Mouse (Mus musculus): ENCODE measurements at regions not wholly inside any gene's neighbourhood (a gene's known extent, or its start where the extent isn't known, plus 50 kb on each side); places are given as distances from the start of the nearest gene placed in this dataset.

DNA sequence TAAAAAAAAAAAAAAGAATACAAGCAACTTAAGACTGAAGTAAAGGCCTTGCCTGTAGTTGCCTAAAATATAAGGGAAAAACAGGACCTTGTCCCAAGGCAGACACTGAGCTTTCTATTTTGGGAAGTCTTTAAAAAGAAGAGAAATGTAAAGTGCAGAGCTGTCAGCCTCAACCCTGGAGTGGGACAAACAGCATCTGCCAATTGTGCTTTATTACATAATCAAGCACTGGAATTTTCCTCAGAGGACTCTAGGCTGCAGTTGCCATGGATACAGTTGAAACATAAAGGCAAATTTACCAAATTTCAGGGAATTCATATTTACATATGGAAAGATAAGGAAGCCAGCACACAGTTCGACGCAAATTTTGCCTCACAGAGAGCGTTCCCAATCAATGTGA, 406.7 kb downstream of the Gm597 start:
- no peak for DNase-seq (ENCODE audit: low spot score)
- 88% methylated on average over 3 of the region's 3 CpGs for whole genome bisulfite sequencing
- H3K9me3 ChIP-seq (ENCODE audit: control insufficient read depth, low read length), result no peaks in the 10 kb centered on the region
- no peaks in the 10 kb centered on the region for H3K36me3 ChIP-seq (ENCODE audit: control insufficient read depth, insufficient read depth, low read length)
- no peaks in the 10 kb centered on the region for H3K4me1 ChIP-seq (ENCODE audit: control insufficient read depth, insufficient read depth, low read length)
- H3K27ac ChIP-seq (ENCODE audit: low read depth, low read length), result no peak overlapping the region
- ATAC-seq (ENCODE audit: insufficient read depth, low FRiP score, low TSS enrichment), result no peak
- H3K9ac ChIP-seq (ENCODE audit: low read length), result no peak overlapping the region
- H3K4me2 ChIP-seq (ENCODE audit: low read depth), result no peak overlapping the region
- H3K4me3 ChIP-seq (ENCODE audit: low read depth, low read length), result no peak overlapping the region
- no peaks in the 10 kb centered on the region for H3K27me3 ChIP-seq (ENCODE audit: control insufficient read depth, insufficient read depth, low read length)

DNA sequence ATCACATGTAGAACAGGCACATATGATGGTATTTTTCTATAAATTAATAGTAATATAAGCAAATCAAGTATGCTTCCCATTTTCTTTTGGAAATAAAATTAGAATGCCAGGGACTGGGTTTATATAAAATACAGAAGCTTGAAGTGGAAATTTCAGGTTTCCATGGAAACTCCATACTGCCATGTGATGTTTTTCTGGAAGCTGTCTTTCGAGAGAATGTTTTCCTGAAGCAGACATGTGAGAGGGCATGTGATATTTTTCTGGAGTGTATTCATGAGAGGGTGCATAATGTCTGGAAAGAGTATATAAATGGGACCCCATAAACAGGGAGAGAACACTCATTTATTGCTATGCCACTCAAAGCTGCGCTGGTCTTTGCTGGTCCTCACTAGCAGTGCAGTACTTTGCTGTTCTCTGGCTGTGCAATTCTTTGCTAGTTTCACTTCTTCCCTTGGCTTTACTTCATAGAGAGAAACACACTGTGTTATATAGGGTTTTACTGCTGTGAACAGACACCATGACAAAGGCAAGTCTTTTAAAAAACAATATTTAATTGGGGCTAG, 430.6 kb downstream of the Gm597 start:
- WGBS, result 93% methylated on average over 2 of the region's 2 CpGs
- Histone ChIP-seq H3K9ac (ENCODE audit: low read length) (no peak overlapping the region), H3K4me3 (ENCODE audit: low read depth, low read length) (no peak overlapping the region), H3K27ac (ENCODE audit: low read depth, low read length) (no peak overlapping the region), H3K9me3 (ENCODE audit: control insufficient read depth, low read length) (no peaks in the 10 kb centered on the region), H3K27me3 (ENCODE audit: control insufficient read depth, insufficient read depth, low read length) (no peaks in the 10 kb centered on the region), H3K4me2 (ENCODE audit: low read depth) (no peak overlapping the region), H3K4me1 (ENCODE audit: control insufficient read depth, insufficient read depth, low read length) (no peaks in the 10 kb centered on the region), H3K36me3 (ENCODE audit: control insufficient read depth, insufficient read depth, low read length) (no peaks in the 10 kb centered on the region)
- ATAC-seq (ENCODE audit: insufficient read depth, low FRiP score, low TSS enrichment) (no peak), DNase-seq (ENCODE audit: low spot score) (no peak)

DNA sequence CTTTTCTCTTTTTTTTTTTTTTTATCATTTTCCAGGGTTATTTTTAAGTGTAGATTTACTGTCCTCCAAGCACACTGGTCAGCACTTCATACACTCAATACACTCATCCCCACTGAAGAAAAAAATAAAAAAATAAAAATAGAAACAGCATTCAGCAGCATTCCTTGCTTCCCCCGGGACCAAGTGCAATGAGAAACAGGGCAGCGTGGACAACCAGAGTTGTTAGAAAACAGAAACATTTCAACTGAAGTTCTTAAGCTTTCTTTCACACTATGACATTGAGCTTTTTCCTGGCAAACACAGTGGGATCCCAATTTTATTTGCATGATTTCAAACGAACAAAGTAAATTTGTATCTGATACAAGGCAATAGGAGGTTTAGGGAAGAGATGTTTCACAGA, 431.5 kb downstream of the Gm597 start:
- Histone ChIP-seq H3K27ac (ENCODE audit: low read depth, low read length) (no peak overlapping the region), H3K9me3 (ENCODE audit: control insufficient read depth, low read length) (no peaks in the 10 kb centered on the region), H3K9ac (ENCODE audit: low read length) (no peak overlapping the region), H3K4me1 (ENCODE audit: control insufficient read depth, insufficient read depth, low read length) (no peaks in the 10 kb centered on the region), H3K36me3 (ENCODE audit: control insufficient read depth, insufficient read depth, low read length) (no peaks in the 10 kb centered on the region), H3K4me2 (ENCODE audit: low read depth) (no peak overlapping the region), H3K4me3 (ENCODE audit: low read depth, low read length) (no peak overlapping the region), H3K27me3 (ENCODE audit: control insufficient read depth, insufficient read depth, low read length) (no peaks in the 10 kb centered on the region)
- ATAC-seq (ENCODE audit: insufficient read depth, low FRiP score, low TSS enrichment), result no peak
- 67% methylated on average over 3 of the region's 3 CpGs for WGBS
- no peak for DNase-seq (ENCODE audit: low spot score)

DNA sequence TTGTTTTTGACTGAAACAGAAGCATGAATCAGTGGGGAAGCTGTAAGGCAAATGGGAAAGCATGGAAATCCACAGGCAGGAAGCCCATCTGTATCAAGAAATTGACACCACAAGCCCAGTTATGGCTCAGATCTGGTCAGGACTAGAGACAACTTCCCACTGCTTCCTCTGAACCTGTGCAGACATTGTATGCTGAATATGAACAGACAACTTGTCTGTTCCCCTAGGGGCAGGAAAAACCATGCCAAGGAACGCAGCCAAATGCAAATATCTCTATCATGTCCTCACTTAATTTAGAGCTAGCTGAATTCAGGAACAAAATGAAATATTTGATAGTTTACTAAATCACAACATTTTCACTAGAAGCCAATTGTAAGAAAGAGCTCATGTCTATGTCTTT, 440.0 kb downstream of the Gm597 start:
- WGBS, result 83% methylated on average over 1 of the region's 1 CpGs
- Histone ChIP-seq H3K4me3 (ENCODE audit: low read depth, low read length) (no peak overlapping the region), H3K4me1 (ENCODE audit: control insufficient read depth, insufficient read depth, low read length) (no peaks in the 10 kb centered on the region), H3K36me3 (ENCODE audit: control insufficient read depth, insufficient read depth, low read length) (no peaks in the 10 kb centered on the region), H3K9ac (ENCODE audit: low read length) (no peak overlapping the region), H3K9me3 (ENCODE audit: control insufficient read depth, low read length) (no peaks in the 10 kb centered on the region), H3K27ac (ENCODE audit: low read depth, low read length) (no peak overlapping the region), H3K4me2 (ENCODE audit: low read depth) (no peak overlapping the region), H3K27me3 (ENCODE audit: control insufficient read depth, insufficient read depth, low read length) (no peaks in the 10 kb centered on the region)
- ATAC-seq (ENCODE audit: insufficient read depth, low FRiP score, low TSS enrichment) (no peak), DNase-seq (ENCODE audit: low spot score) (no peak)

DNA sequence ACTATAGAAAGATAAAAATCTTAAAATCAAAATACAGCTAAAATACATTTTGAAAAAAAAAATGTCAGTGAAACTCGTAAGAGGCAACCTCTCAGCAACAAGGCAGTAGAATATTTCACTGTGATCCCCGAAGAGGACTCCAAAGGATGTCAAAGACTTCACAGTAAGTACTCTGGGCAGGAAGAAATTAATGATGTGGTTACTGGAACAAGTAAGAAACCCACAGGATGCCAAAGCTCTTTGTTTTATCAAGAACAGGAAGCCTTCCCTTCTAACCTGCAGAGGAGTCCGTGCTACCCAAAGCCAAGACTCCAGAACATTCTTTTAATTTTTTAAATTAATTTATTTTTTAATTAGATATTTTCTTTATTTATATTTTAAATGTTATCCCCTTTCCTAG, 445.7 kb downstream of the Gm597 start:
- no peaks in the 10 kb centered on the region for H3K9me3 ChIP-seq (ENCODE audit: control insufficient read depth, low read length)
- H3K27me3 ChIP-seq (ENCODE audit: control insufficient read depth, insufficient read depth, low read length), result no peaks in the 10 kb centered on the region
- ATAC-seq (ENCODE audit: insufficient read depth, low FRiP score, low TSS enrichment) (no peak), DNase-seq (ENCODE audit: low spot score) (no peak)
- no peak overlapping the region for H3K9ac ChIP-seq (ENCODE audit: low read length)
- H3K4me3 ChIP-seq (ENCODE audit: low read depth, low read length), result no peak overlapping the region
- H3K4me2 ChIP-seq (ENCODE audit: low read depth), result no peak overlapping the region
- no peak overlapping the region for H3K27ac ChIP-seq (ENCODE audit: low read depth, low read length)
- 80% methylated on average over 3 of the region's 3 CpGs for WGBS
- H3K4me1 ChIP-seq (ENCODE audit: control insufficient read depth, insufficient read depth, low read length), result no peaks in the 10 kb centered on the region
- H3K36me3 ChIP-seq (ENCODE audit: control insufficient read depth, insufficient read depth, low read length), result no peaks in the 10 kb centered on the region

DNA sequence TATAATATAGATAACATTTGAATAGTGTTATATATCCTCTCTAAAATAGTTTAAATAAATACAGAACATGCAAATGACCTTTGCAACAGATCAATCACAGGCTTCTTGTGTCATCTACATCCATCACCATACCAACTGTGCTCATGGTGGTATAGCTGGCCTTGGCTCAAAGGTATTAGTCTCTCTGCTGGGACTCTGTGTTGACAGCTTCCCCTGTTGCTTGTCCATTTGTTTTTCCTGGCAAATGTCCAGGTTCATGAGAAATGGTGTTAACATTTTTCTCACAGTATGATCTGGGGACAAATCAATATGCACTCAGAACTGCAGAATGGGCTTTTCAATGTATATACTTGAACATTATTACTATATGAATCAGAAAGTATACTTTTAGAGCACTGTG, 448.0 kb downstream of the Gm597 start:
- Histone ChIP-seq H3K4me2 (ENCODE audit: low read depth) (no peak overlapping the region), H3K4me3 (ENCODE audit: low read depth, low read length) (no peak overlapping the region), H3K9me3 (ENCODE audit: control insufficient read depth, low read length) (no peaks in the 10 kb centered on the region), H3K36me3 (ENCODE audit: control insufficient read depth, insufficient read depth, low read length) (no peaks in the 10 kb centered on the region), H3K9ac (ENCODE audit: low read length) (no peak overlapping the region), H3K27me3 (ENCODE audit: control insufficient read depth, insufficient read depth, low read length) (no peaks in the 10 kb centered on the region), H3K4me1 (ENCODE audit: control insufficient read depth, insufficient read depth, low read length) (no peaks in the 10 kb centered on the region), H3K27ac (ENCODE audit: low read depth, low read length) (no peak overlapping the region)
- ATAC-seq (ENCODE audit: insufficient read depth, low FRiP score, low TSS enrichment), result no peak
- DNase-seq (ENCODE audit: low spot score), result peak; percentile 13

DNA sequence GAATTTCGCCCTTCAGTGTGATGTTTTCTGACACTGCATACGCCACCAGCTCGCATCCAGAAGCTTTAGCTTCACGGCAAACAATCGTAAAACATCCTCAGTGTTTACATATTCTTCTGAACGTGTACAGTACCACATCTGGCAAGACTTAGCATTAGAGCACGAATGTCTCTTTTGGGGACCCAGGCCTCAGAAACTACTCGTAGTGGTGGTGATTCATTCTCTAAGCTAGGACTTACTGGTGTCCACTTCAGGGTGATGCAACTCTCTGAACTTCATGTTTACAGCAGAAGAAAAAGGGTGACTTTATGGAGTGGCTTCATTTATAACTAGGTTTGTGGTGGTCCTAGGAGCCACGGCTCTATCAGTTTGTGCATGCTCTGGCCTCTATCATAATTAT, 451.1 kb downstream of the Gm597 start:
- no peak overlapping the region for H3K27ac ChIP-seq (ENCODE audit: low read depth, low read length)
- no peaks in the 10 kb centered on the region for H3K27me3 ChIP-seq (ENCODE audit: control insufficient read depth, insufficient read depth, low read length)
- no peak overlapping the region for H3K4me2 ChIP-seq (ENCODE audit: low read depth)
- no peak overlapping the region for H3K4me3 ChIP-seq (ENCODE audit: low read depth, low read length)
- DNase-seq (ENCODE audit: low spot score) (no peak), ATAC-seq (ENCODE audit: insufficient read depth, low FRiP score, low TSS enrichment) (no peak)
- 85% methylated on average over 9 of the region's 9 CpGs for WGBS
- no peak overlapping the region for H3K9ac ChIP-seq (ENCODE audit: low read length)
- no peaks in the 10 kb centered on the region for H3K9me3 ChIP-seq (ENCODE audit: control insufficient read depth, low read length)
- no peaks in the 10 kb centered on the region for H3K4me1 ChIP-seq (ENCODE audit: control insufficient read depth, insufficient read depth, low read length)
- H3K36me3 ChIP-seq (ENCODE audit: control insufficient read depth, insufficient read depth, low read length), result no peaks in the 10 kb centered on the region

DNA sequence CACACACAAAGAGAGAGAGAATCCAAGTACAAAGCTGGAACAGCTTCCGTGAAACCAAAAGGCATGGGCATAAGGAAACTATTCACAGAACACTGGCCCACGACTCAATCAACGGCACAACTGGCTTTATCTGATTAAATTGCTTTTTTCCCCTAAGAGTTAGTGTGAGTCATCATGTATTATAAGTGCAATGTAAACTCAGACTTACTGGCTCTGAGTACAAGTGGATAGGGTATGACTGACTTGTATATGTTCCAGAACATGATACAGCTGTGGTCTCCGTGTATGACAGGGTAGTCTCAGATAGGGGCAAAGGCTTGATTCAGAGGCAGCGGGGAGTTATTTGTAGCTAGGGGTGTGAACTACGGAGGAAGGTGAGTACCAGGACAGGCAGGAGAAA, 451.5 kb downstream of the Gm597 start:
- ATAC-seq (ENCODE audit: insufficient read depth, low FRiP score, low TSS enrichment), result no peak

DNA sequence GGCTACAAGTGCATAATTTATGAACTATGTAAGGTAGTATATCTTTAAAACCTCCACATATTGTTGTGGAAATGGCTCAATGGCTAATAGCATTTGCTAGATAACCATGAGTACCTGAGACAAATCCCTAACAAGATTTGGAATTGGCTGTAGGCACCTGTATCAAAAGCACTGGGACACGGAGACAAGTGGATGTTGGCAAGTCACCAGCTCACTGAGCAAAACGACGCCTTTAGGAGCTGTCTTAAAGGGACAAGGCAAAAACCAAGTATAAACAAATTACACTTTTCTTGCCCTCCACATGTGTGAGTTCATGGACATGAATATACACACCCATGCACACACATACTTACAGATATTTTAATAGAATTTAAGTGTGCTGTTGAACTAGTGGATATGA, 455.9 kb downstream of the Gm597 start:
- WGBS, result 86% methylated on average over 3 of the region's 3 CpGs
- no peak overlapping the region for H3K4me2 ChIP-seq (ENCODE audit: low read depth)
- H3K4me1 ChIP-seq (ENCODE audit: control insufficient read depth, insufficient read depth, low read length), result no peaks in the 10 kb centered on the region
- no peak overlapping the region for H3K9ac ChIP-seq (ENCODE audit: low read length)
- no peaks in the 10 kb centered on the region for H3K36me3 ChIP-seq (ENCODE audit: control insufficient read depth, insufficient read depth, low read length)
- H3K27me3 ChIP-seq (ENCODE audit: control insufficient read depth, insufficient read depth, low read length), result no peaks in the 10 kb centered on the region
- no peak overlapping the region for H3K4me3 ChIP-seq (ENCODE audit: low read depth, low read length)
- ATAC-seq (ENCODE audit: insufficient read depth, low FRiP score, low TSS enrichment), result no peak
- no peak for DNase-seq (ENCODE audit: low spot score)
- H3K27ac ChIP-seq (ENCODE audit: low read depth, low read length), result no peak overlapping the region
- H3K9me3 ChIP-seq (ENCODE audit: control insufficient read depth, low read length), result no peaks in the 10 kb centered on the region

More for the DNA sequence above, 451.5 kb downstream of the Gm597 start:
- Histone ChIP-seq H3K4me3 (ENCODE audit: low read depth, low read length) (no peak overlapping the region), H3K4me2 (ENCODE audit: low read depth) (no peak overlapping the region), H3K27me3 (ENCODE audit: control insufficient read depth, insufficient read depth, low read length) (no peaks in the 10 kb centered on the region), H3K9ac (ENCODE audit: low read length) (no peak overlapping the region), H3K9me3 (ENCODE audit: control insufficient read depth, low read length) (no peaks in the 10 kb centered on the region), H3K36me3 (ENCODE audit: control insufficient read depth, insufficient read depth, low read length) (no peaks in the 10 kb centered on the region), H3K4me1 (ENCODE audit: control insufficient read depth, insufficient read depth, low read length) (no peaks in the 10 kb centered on the region), H3K27ac (ENCODE audit: low read depth, low read length) (no peak overlapping the region)
- DNase-seq (ENCODE audit: low spot score), result no peak
- 85% methylated on average over 6 of the region's 6 CpGs for WGBS
